Mouse (Mus musculus) macrophage (primary cell): ENCODE results near the gene Fndc10. TPM values are rescaled to one million over a fixed set of nuclear protein-coding genes. Genes with fewer than 3 reads are reported as not detected.

ENCODE experiments used
- H3K27ac ChIP-seq: fragments of 350-480 bp; formaldehyde crosslinking; 2 replicates; pipeline ENCODE4 v1.9.0; 2021
- H3K36me3 ChIP-seq: fragments of 350-480 bp; formaldehyde crosslinking; 2 replicates; pipeline ENCODE4 v1.9.0; 2021; ENCODE audit errors: inconsistent target
- H3K4me3 ChIP-seq: fragments of 350-480 bp; formaldehyde crosslinking; 2 replicates; pipeline ENCODE4 v1.9.0; 2021; ENCODE audit errors: inconsistent target
- H3K79me2 ChIP-seq: fragments of 350-480 bp; formaldehyde crosslinking; 2 replicates; pipeline ENCODE4 v1.9.0; 2021; ENCODE audit errors: inconsistent target
- WGBS: methylation state at CpG from one replicate; pipeline ENCODE4 v1.1.7; 2026; ENCODE audit warnings: inconsistent platforms; ENCODE audit not compliant: missing documents; 5-methylcytosine and 5-hydroxymethylcytosine counted together
- polyA plus RNA-seq: library from polyadenylated mRNA; stranded (reverse); fragments of 250-400 nt; gene quantifications from 3 replicates; pipeline ENCODE4 v1.2.4, GENCODE M21; 2018; ENCODE audit warnings: inconsistent platforms

Fndc10 gene
- polyA plus RNA-seq, 1 experiment from 2014 or later: 1.1 TPM

- WGBS: 73% methylated on average over 12 of the region's 16 CpGs
- Histone ChIP-seq H3K79me2 (no peaks in the 10 kb centered on the region), H3K27ac (no peak overlapping the region), H3K4me3 (no peak overlapping the region), H3K36me3 (no peaks in the 10 kb centered on the region)
Observed at GRCm38 (mm10) chr4:155696261-155697255, 2.4 kb downstream of the Fndc10 start.

DNA sequence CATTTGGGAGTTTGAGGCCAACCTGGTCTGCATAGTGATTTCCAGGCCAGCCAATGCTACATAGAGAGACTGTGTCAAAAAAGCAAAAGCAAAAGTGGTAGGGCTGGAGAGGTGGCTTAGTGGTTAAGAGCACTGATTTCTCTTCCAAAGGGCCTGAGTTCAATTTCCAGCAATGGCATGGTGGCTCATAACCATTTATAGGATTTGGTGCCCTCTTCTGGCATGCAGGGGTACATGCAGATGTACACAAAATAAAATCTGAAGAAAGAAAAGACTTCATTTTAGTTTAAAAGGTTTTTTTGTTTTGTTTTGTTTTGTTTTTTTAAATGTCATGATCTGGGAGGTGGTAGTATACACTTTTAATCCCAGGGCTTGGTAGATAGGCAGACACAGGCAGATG is 6.3 kb downstream of the Fndc10 start:
- no peaks in the 10 kb centered on the region for H3K36me3 ChIP-seq
- H3K4me3 ChIP-seq: no peak overlapping the region
- H3K79me2 ChIP-seq: peaks cover 4% of the 10 kb centered on the region
- no peak overlapping the region for H3K27ac ChIP-seq

DNA sequence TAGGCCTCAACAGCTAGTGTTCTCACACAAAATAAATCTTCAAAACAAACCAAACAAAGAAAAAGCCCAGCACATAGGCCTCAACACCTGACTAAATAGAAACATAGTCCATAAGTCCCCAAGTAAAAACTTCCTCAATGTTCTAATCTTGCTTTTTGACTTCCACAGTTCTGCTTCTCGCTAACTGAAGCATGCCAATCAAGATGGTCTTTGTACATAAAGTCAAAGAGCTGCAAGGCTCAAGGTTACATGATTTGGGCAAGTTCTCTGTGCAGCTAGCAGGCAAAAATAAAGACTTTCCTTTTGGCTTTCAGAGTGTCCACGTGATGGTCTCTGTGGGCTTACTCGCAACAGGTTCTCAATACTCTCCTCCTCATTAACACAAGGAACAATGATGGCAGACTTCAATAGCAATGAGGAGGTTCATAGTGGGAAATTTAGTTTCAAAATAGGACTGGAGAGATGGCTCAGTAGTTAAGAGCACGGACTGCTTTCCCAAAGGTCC is 9.3 kb downstream of the Fndc10 start:
- Histone ChIP-seq H3K27ac (no peak overlapping the region), H3K4me3 (no peak overlapping the region), H3K79me2 (peaks cover 34% of the 10 kb centered on the region), H3K36me3 (no peaks in the 10 kb centered on the region)
- 89% methylated on average over 4 of the region's 4 CpGs for WGBS

GRCm38 (mm10) chr4:155704721-155705591 is 10.8 kb downstream of the Fndc10 start, which contains the start of gene Ssu72:
Gene Ssu72, plus strand, starts transcription at chr4:155704800.
- under 1% methylated on average over 82 of the region's 83 CpGs for WGBS

DNA sequence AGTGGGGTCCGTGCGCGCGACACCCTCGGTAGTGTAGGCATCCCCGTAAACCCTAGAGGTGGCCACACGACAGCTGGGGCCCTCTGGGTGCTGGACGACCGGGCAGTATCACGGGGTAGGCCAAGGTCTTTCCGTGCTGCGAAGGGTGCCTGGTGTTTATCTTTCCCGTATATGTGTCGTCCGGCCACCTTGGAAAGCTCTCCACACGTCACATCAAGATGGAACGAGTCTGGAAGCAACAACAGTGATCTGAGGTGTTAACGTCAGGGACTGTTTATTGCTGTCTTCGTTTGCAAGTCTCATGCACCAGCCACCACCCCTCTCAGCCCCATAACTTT is 11.4 kb downstream of the Fndc10 start:
- Histone ChIP-seq H3K27ac (peak overlapping the region; percentile 89), H3K79me2 (peaks cover 55% of the 10 kb centered on the region), H3K36me3 (no peaks in the 10 kb centered on the region), H3K4me3 (peak overlapping the region; percentile 75)
- WGBS: under 1% methylated on average over 17 of the region's 19 CpGs

More at GRCm38 (mm10) chr4:155704721-155705591, 10.8 kb downstream of the Fndc10 start, which contains the start of gene Ssu72:
- H3K4me3 ChIP-seq: peak within 1 kb of the TSS; percentile 75
- H3K79me2 ChIP-seq: peaks cover 49% of the 10 kb centered on the region
- H3K36me3 ChIP-seq: no peaks in the 10 kb centered on the region
- peak within 1 kb of the TSS; percentile 89 for H3K27ac ChIP-seq

- H3K36me3 ChIP-seq: no peaks in the 10 kb centered on the region
- WGBS: 63% methylated on average over 2 of the region's 2 CpGs
- no peak overlapping the region for H3K4me3 ChIP-seq
- peaks cover 85% of the 10 kb centered on the region for H3K79me2 ChIP-seq
- H3K27ac ChIP-seq: peak overlapping the region; percentile 76
Observed at GRCm38 (mm10) chr4:155708582-155708981, 14.4 kb downstream of the Fndc10 start.

GRCm38 (mm10) chr4:155708988-155709387 is 14.8 kb downstream of the Fndc10 start:
- Histone ChIP-seq H3K36me3 (0 out of 2 replicates have a peak, but pooled peaks cover 1% of the 10 kb centered on the region), H3K4me3 (no peak overlapping the region), H3K79me2 (peaks cover 89% of the 10 kb centered on the region), H3K27ac (peak overlapping the region; percentile 76)

DNA sequence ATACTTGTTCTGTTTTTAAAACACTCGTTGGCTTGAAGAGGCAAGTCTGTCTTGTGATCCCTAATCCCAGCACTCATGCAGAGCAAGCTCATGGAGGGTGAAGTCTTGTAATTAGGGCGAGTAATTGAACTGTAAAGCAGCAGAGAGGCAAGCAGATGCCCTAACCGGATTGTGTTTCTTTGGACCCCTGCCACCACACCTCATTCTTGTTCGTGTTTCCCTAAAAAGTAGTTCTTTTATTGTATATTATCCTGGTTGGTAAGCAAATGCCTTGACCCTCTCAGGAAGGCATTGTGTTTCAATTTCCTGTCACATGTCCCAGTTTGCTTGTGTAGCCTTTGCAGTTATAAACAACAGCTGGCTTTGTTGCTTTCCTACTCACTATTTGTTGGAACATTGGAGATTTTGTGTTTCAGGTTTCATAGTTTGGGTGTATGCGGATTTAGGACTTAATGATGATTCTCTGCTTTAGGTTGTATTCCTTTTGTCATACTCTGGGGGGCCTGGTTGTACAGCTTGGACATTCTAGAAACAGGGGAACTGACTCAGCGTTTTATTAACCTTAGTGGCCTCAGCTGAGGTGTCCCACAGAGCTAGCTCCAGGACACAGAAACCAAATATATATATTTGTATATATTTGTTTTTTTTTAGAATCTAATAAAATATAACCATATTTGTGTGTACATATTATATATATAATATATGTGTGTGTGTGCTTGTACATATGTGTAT is 16.5 kb downstream of the Fndc10 start:
- Histone ChIP-seq H3K36me3 (peaks cover 17% of the 10 kb centered on the region; the same call in 1 of the 2 replicates), H3K4me3 (no peak overlapping the region), H3K79me2 (peaks cover 100% of the 10 kb centered on the region), H3K27ac (peak overlapping the region; percentile 76)
- 21% methylated on average over 6 of the region's 6 CpGs for WGBS

GRCm38 (mm10) chr4:155721668-155722083 is 27.5 kb downstream of the Fndc10 start:
- H3K36me3 ChIP-seq: peaks cover 36% of the 10 kb centered on the region
- no peak overlapping the region for H3K27ac ChIP-seq
- no peak overlapping the region for H3K4me3 ChIP-seq
- WGBS: 29% methylated on average over 3 of the region's 4 CpGs
- H3K79me2 ChIP-seq: no peaks in the 10 kb centered on the region; the same call in 1 of the 2 replicates

GRCm38 (mm10) chr4:155727993-155728392 is 33.9 kb downstream of the Fndc10 start:
- Histone ChIP-seq H3K79me2 (no peaks in the 10 kb centered on the region; the same call in 1 of the 2 replicates), H3K27ac (no peak overlapping the region), H3K36me3 (peaks cover 27% of the 10 kb centered on the region), H3K4me3 (no peak overlapping the region)
- WGBS: 100% methylated on average over 2 of the region's 2 CpGs

DNA sequence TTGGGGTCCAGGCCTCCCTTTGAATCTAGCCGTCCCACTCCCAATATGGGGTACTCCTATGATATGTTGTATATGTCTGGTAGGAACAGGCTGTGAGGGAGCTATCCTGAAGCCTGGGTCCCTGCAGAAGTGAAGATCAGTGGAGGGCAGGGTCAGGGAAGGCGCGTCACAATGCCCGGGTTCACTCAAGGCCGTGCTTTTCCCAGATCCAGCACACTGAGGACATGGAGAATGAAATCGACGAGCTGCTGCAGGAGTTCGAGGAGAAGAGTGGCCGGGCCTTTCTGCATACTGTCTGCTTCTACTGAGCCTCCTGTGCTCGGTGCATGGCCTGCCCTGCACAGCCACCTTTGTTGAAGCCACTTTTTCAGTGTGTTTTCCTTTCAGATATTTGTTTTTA is 39.1 kb downstream of the Fndc10 start:
- Histone ChIP-seq H3K4me3 (peak overlapping the region; percentile 48; the same call in 1 of the 2 replicates), H3K27ac (peak overlapping the region; percentile 84), H3K36me3 (no peaks in the 10 kb centered on the region; the same call in 1 of the 2 replicates), H3K79me2 (peaks cover 5% of the 10 kb centered on the region; the same call in 1 of the 2 replicates)
- 96% methylated on average over 7 of the region's 10 CpGs for WGBS

- WGBS: 1% methylated on average over 15 of the region's 35 CpGs
- H3K79me2 ChIP-seq: peaks cover 5% of the 10 kb centered on the region; the same call in 1 of the 2 replicates
- peak within 1 kb of the TSS; percentile 84 for H3K27ac ChIP-seq
- no peaks in the 10 kb centered on the region; the same call in 1 of the 2 replicates for H3K36me3 ChIP-seq
- H3K4me3 ChIP-seq: peak within 1 kb of the TSS; percentile 48
Observed at GRCm38 (mm10) chr4:155734350-155734941, 40.3 kb downstream of the Fndc10 start, which contains the start of gene Tmem240. Gene Tmem240, plus strand, starts transcription at chr4:155734800.

DNA sequence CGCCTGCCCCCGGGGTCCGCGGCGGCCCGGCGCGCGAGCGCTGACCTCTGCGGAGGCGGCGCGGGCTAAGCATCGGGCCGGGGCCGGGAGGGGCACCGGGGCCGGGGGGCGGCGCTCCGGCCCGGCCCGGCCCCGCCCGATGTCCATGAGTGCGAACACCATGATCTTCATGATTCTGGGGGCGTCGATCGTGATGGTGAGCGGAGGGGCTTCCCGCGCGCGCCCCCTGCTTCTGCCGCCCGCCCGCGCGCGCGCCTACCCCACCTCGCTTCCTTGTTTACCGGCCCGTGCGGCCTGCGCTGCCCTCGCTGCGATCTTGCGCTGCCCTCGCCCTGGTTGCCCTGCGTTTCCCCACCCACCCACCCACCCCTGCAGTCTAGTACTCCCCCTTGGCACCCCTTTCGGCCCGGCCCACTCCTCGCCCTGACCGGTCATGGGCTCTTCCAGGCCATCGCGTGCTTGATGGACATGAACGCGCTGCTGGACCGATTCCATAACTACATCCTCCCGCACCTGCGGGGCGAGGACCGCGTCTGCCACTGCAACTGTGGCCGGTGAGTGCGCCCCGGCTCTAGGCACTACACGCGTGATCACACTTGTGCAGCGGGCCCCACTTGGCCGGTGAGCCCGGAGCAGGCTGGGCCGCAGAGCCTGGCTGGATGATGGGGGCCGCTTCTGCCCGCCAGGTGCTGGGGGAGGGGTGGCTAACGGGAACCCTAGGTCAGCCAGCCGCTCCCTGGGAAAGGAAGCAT is 41.0 kb downstream of the Fndc10 start:
- Histone ChIP-seq H3K27ac (no peak overlapping the region), H3K4me3 (peak overlapping the region; percentile 29), H3K36me3 (no peaks in the 10 kb centered on the region; the same call in 1 of the 2 replicates), H3K79me2 (peaks cover 5% of the 10 kb centered on the region; the same call in 1 of the 2 replicates)
- WGBS: 1% methylated on average over 52 of the region's 79 CpGs
